Mouse (Mus musculus) gastrocnemius, adult 2 months (tissue): ENCODE results near the gene Anxa1. TPM values are rescaled to one million over a fixed set of nuclear protein-coding genes. Genes with fewer than 3 reads are reported as not detected.

ENCODE experiments used
- DNase-seq: peaks from one replicate; pipeline ENCODE4 v3.0.0; 2022
- H3K27ac ChIP-seq: fragments of 200-600 bp; 2 replicates; pipeline ENCODE4 v1.8.1; 2022; ENCODE audit warnings: mild to moderate bottlenecking
- H3K4me3 ChIP-seq: fragments of 200-600 bp; 2 replicates; pipeline ENCODE4 v1.8.1; 2022; ENCODE audit warnings: mild to moderate bottlenecking, moderate library complexity
- CTCF ChIP-seq: fragments of 200-600 bp; IDR thresholded peaks from 2 replicates; pipeline ENCODE4 v1.8.1; 2022; ENCODE audit warnings: antibody characterized with exemption, mild to moderate bottlenecking, moderate library complexity
- intact Hi-C: fragments of 180-260 bp; cut with DNase I; formaldehyde crosslinking; loops from one replicate; pipeline ENCODE4 v1.15.1; 2025
- total RNA-seq, 2 experiments: library from RNA; stranded (reverse); gene quantifications; 2 replicates each; pipeline ENCODE4 v1.2.3; 2021

The Anxa1 gene
- total RNA-seq, 2 experiments from 2014 or later, result 12.0 to 19.1 TPM

DNA sequence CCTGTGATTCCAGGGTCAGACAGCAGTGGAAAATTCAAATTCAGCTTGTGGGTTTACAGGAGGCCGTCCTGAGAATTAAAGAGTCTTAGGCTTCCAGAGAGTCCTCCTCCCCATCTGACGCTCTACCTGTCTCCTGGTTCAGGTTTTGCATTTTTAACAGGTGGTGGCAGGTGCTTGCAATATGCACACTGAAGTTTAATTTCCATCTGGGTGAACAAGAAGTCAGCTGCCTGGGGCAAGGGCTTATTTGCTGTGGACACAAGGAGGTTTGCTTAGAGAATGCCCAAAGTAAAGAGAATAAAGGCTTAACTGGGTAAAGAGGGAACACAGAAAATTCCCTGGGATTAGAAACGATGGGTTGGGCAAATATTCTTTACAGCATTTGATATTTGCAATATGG lies 11.2 kb upstream of the Anxa1 start:
- intact Hi-C loops, result no loop called here
- Histone ChIP-seq H3K27ac (no peak overlapping the region), H3K4me3 (no peak overlapping the region)
- no peak for DNase-seq
- TF ChIP-seq CTCF, result no peak

DNA sequence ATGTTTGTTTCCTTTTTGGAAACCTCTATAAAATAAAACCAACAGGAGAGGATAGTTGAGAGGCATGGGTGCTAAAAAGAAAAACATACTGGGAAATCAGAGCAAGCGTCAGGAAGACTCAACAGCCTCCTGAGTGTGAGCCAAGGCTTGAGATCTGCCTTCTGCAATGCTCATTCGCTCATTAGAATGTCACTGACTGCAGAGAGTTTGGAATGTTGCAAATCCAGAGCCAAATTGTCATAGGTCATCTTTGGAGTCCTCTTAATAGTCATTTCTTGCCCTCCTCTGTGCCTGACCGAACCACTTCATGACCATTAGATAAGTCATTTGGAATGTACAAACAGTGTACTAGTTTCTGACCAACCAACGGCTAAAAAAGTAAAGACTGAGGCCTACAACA lies 8.4 kb upstream of the Anxa1 start:
- intact Hi-C loops, result no loop called here
- H3K27ac ChIP-seq, result no peak overlapping the region

DNA sequence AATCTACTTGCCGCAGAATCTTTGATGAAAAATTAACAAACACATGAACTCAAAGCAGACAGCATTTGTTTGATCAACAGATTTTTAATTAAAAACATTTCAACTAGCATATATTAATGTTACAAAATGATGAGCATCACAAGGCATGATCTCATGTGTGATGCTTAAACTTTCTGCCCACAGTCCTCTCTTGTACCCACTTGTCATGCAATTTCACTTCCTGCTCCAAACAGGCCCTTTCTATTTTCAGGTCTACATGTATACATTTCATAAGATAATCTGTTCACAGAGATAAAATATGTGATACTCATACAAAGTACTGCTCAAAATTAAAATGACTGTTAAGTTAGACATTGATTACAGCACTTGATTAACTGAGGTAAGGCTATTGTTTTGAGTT lies 6.3 kb upstream of the Anxa1 start:
- DNase-seq, result no peak
- intact Hi-C loops, result no loop called here
- H3K27ac ChIP-seq, result no peak overlapping the region
- TF ChIP-seq CTCF, result no peak
- no peak overlapping the region for H3K4me3 ChIP-seq

More for the DNA sequence above, 8.4 kb upstream of the Anxa1 start:
- no peak overlapping the region for H3K4me3 ChIP-seq
- DNase-seq, result no peak
- TF ChIP-seq CTCF, result no peak

DNA sequence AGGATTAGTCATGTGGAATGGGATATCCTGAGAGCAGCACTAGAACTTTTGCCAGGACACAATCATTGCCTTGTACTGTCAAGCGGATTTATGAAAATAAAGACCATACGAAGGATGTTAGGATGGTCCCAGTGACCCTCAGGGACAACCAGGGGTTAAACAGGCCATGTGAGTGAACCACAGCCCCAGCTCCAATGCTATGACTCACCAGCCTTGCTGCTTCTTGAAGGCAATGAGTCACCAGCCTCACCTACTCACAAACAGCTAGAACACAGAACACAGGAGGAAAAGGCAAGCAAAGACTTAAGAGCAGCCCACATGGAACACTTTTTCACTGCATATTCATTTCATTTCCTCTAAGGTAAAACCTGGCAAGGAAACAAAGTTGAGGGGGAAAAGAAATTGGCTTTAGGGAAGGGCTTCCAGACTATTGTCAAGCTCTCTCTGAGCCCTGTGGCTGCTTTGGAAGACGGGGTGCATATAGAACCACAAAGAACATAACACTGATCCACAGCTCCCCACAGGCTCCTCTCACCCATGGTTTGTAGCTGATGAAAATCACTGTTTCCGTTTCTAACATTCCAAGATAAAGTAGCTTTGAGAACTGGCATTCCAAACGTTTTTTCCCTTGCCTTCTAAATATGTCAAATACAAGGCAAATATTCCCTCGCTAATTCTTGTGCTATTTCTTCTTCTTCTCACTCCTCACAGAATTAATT lies 3.0 kb upstream of the Anxa1 start:
- DNase-seq, result peak; percentile 22
- no peak overlapping the region for H3K4me3 ChIP-seq
- TF ChIP-seq CTCF, result no peak
- intact Hi-C loops, result no loop called here
- H3K27ac ChIP-seq, result peak overlapping the region; percentile 32; the same call in 1 of the 2 replicates

DNA sequence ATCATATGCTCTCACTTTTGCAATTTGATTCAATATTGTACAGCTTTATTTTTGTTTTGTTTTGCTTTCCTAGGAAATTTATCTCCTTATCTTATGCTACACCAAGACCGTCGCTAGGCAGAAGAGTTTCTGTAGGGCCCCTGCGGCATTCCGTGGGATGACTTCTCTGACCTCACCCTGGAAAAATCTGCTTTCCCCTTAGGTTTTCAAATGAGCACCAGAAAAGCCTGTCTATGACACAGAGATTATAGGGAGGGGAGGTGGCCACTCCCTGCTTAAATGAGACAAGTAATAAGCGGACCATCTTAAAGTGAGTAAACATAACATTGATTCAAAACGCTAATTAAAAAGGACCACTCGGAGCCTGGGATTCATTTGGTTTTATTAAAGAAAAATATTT lies 1.0 kb downstream of the Anxa1 start:
- TF ChIP-seq CTCF, result no peak
- Histone ChIP-seq H3K27ac (peak overlapping the region; percentile 82), H3K4me3 (peak overlapping the region; percentile 71)
- peak; percentile 20 for DNase-seq
- intact Hi-C loops, result no loop called here

DNA sequence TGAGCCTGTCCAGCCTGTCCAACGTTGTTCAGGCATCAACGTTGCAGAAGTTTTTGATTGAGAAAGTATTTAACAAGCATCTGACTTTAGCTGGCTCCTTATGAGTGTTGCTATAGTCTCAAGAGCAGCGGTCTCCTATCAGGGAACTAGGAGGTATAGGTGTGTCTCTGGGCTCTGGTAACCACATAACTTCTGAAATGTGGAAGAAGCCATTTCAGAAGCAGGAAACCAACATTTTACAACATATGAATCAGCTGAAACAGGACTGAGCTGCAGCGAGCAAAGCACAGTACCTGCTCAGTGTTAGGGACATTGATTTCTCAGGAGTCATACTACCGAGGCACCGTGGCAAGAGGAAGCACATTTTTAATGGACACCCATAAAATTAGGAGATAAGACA lies 1.5 kb downstream of the Anxa1 start:
- intact Hi-C loops, result no loop called here
- peak overlapping the region; percentile 71 for H3K4me3 ChIP-seq
- DNase-seq, result no peak
- H3K27ac ChIP-seq, result peak overlapping the region; percentile 82
- no peak for TF ChIP-seq CTCF

DNA sequence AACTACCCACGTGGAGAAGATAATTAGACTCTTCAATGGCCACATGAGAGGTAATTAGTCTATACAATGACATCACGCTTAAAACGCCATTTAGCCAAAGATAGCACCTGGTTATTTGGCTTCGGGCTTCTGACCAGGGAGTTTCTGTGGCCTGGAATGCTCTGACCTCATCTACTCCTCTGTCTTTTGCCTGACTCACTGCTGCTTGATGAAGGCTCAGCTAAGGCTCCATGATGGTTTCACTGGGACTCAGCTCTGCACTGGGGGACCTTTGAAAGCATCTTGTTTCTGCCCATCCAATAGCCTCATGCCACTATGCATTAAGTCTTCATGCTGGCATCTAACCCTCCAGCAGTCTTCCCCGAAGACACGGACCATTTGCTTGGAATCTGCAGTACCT lies 2.5 kb downstream of the Anxa1 start:
- H3K27ac ChIP-seq, result no peak overlapping the region
- intact Hi-C loops, result no loop called here
- peak overlapping the region; percentile 71 for H3K4me3 ChIP-seq
- TF ChIP-seq CTCF, result no peak
- no peak for DNase-seq

DNA sequence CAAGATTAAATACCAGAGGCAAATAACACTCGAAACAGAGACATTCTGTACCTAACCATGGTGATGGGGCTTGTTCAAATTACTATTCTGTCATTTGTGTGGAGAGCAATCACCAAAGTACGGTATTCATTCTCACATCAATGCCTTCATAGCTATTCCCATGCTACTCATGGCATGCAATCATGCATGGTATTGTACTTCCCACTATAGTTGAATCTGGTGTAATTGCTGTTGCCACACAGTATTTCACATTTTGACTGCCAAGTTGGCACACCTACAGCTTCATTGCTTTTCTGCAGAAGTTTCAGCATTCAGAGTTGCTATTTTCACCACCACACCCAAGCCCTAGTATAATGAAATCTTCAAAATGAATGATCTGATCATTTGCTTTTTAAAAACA lies 4.4 kb downstream of the Anxa1 start:
- TF ChIP-seq CTCF, result no peak
- H3K27ac ChIP-seq, result no peak overlapping the region
- no peak for DNase-seq
- intact Hi-C loops, result no loop called here
- H3K4me3 ChIP-seq, result peak overlapping the region; percentile 21; the same call in 1 of the 2 replicates

DNA sequence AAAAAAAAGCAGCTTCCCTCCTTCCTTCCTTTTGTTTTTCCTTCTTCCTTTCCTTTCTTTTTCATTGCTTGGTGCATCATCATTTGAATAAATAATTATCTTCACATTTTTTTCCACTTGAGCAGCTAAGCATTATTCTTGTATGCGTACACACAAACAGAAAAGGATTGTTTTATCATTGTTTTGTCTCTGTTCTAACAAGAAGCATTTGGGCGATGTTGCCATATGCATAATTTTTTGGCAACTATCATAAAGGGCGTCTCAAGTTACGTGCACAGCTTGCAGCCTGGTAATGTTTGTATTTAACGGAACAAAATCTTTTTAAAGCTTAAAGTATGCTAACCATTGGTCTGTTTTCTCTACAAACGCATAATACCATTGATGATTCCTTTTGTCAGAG lies 5.1 kb downstream of the Anxa1 start:
- intact Hi-C loops, result no loop called here
- Histone ChIP-seq H3K27ac (no peak overlapping the region), H3K4me3 (peak overlapping the region; percentile 6; the same call in 1 of the 2 replicates)
- no peak for DNase-seq
- no peak for TF ChIP-seq CTCF

DNA sequence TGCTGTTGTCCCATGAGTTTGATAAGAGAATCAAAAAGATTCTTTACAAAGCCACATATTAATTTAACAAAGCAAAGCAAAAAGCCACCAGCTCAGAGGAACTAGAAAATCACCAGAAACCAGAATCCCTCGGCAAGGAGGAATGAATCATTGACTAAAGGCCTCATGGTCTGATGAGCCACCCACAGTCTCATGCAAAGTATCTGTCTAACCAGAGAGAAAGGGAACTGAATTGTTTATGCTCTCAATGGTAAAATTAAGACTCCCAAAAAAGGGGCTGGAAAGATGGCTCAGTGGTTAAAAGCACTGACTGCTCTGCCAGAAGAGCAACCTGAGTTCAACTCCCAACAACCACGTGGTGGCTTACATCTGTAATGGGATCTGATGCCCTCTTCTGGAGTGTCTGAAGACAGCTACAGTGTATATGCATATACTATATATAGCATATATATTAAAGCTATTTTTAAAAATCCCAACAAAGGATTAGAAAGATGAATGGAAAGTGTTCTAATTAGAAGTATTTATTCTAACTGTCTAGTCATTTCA lies 9.5 kb downstream of the Anxa1 start:
- intact Hi-C loops, result no loop called here

DNA sequence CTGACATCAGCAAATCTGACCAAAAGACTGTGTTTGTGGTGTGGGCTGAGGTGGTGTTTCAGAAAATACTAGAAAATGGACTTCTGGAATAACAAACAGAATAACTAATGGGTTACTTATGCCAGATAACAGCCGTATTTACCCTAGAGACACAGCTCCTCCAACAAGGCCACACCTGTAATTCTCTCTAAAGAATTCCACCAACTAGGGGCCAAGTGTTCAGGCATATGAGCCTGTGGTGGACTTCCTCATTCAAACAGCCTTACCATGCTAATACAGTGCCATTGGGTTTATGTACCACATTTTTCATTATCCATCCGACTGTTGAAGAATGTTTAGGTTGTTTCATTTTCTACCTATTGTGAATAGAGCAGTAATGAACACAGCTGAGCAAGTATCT lies 20.6 kb downstream of the Anxa1 start:
- intact Hi-C loops, result no loop called here
- DNase-seq, result no peak
- Histone ChIP-seq H3K27ac (no peak overlapping the region), H3K4me3 (no peak overlapping the region)
- TF ChIP-seq CTCF, result no peak

More for the DNA sequence above, 9.5 kb downstream of the Anxa1 start:
- no peak overlapping the region for H3K4me3 ChIP-seq
- H3K27ac ChIP-seq, result no peak overlapping the region
- DNase-seq, result no peak
- no peak for TF ChIP-seq CTCF

DNA sequence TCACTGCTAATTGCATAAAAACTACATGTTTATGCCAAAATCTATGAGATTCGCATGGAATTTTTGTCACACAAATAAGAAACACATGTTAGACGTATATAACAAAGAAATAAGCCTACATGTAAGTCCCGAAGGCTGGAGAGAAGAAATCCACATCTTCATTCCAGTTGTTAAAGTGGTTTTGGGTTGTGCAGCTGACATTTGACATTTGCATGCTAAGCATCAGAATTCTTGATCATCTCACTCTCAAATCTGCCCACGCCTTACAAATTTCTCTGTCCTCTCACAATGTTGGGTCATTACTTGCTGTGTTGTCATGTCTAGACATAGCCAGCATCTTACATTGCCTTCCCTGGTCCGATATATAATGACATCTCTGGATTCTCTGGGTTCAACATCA lies 24.2 kb downstream of the Anxa1 start:
- no peak for TF ChIP-seq CTCF
- no peak overlapping the region for H3K4me3 ChIP-seq
- H3K27ac ChIP-seq, result no peak overlapping the region
- DNase-seq, result no peak
- intact Hi-C loops, result loop anchor here (10.0 kb wide), 1 partner anchor 398 kb away; no protein-coding TSS in a partner anchor

DNA sequence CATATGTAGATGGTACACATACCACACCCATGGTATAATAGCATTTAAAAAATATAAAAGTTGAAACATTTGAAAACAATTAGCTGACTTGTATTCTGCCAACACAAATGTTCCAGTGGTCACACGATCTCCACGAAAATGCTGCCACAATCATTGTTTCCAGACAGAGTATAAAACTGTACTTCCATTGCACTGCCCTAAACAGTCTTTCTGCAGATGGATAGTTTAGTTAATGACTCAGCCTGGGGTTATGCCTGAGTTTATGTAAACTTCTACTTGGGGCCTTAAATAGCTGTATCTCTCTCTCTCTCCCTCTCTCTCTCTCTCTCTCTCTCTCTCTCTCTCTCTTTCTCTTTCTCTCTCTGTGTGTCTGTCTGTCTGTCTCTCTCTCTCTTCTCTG lies 24.7 kb downstream of the Anxa1 start:
- no peak overlapping the region for H3K4me3 ChIP-seq
- no peak for TF ChIP-seq CTCF
- intact Hi-C loops, result loop anchor here (10.0 kb wide), 1 partner anchor 399 kb away; no protein-coding TSS in a partner anchor
- DNase-seq, result no peak
- no peak overlapping the region for H3K27ac ChIP-seq

DNA sequence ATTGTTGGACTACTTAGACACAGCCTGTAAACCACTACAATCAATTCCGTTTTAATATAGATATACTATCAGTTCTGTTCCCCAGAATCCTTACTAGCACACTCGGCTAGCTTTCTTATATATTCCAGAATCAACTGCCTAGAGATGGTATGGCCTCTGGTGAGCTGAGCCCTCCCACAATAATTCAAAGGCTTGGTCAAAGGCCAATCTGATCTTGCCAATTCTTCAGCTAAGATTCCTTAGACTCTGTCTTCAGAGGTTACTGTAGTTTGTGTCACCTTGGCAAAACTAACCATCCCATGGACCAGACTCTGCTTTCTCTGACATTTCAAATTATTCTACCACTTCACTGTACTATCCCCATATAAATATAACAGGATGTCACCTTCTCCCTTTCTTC lies 25.4 kb downstream of the Anxa1 start:
- intact Hi-C loops, result loop anchor here (10.0 kb wide), 1 partner anchor 399 kb away; no protein-coding TSS in a partner anchor
- Histone ChIP-seq H3K27ac (no peak overlapping the region), H3K4me3 (no peak overlapping the region)
- TF ChIP-seq CTCF, result no peak
- no peak for DNase-seq
